Mouse (Mus musculus) lung, adult 2 months (tissue): ENCODE measurements around the gene Dcakd.

ENCODE experiments used
- CTCF ChIP-seq: fragments of 200-500 bp; IDR thresholded peaks from 2 replicates; pipeline ENCODE4 v1.5.1; 2011; ENCODE audit warnings: mild to moderate bottlenecking, low read length, control low read depth; ENCODE audit not compliant: insufficient read depth
- POLR2A ChIP-seq: fragments of 200-500 bp; IDR thresholded peaks from 2 replicates; pipeline ENCODE4 v1.6.1; 2011; ENCODE audit warnings: low read depth, mild to moderate bottlenecking, control low read depth, low read length, borderline replicate concordance; ENCODE audit errors: extremely low read depth

GRCm38 (mm10) chr11:102961082-102961481 is 67.1 kb downstream of the Dcakd start:
- TF ChIP-seq CTCF: no peak
- TF ChIP-seq POLR2A: no peak
